Mouse (Mus musculus): ENCODE data around the gene Ubash3b. TPM values are rescaled to one million over a fixed set of nuclear protein-coding genes. Genes with fewer than 3 reads are reported as not detected.

Gene Ubash3b
- polyA plus RNA-seq, 1 experiment from 2014 or later: 8.1 TPM

DNA sequence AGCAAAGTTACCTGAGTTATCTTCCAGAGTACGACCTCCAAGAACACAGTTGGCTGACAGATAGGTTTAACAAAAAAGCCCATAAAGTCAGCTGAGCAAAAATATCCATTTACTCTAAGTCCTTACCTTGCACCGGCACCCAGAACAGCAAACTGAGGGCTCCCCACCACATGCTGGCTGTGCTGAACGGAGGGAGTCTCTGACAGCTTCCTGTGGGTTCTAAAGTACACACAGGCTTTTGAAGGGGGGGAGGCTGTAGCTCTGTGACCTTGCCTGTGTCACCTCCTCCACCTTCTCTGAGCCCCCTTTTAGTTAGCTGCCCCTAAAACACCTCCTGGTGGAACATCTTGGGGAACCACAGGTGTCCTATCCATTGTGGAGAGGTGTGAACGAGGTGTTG is 157.1 kb downstream of the Ubash3b start, which contains the start of gene Crtam:
Gene Crtam (minus strand): TSS at position 214 of the 400 bp plus-strand sequence.
- Histone ChIP-seq H3K4me2 (replicated peaks) (no peak within 1 kb of the TSS), H3K27ac (replicated peaks) (no peak within 1 kb of the TSS), H3K27me3 (no peaks in the 10 kb centered on the region), H3K9me3 (no peaks in the 10 kb centered on the region), H3K36me3 (no peaks in the 10 kb centered on the region), H3K9ac (replicated peaks) (no peak within 1 kb of the TSS), H3K4me3 (no peak within 1 kb of the TSS), H3K4me1 (peaks cover 8% of the 10 kb centered on the region; the same call in 1 of the 2 replicates)
- WGBS: 81% methylated on average over 4 of the region's 4 CpGs
- ATAC-seq (ENCODE audit: low FRiP score, low read depth): no peak

DNA sequence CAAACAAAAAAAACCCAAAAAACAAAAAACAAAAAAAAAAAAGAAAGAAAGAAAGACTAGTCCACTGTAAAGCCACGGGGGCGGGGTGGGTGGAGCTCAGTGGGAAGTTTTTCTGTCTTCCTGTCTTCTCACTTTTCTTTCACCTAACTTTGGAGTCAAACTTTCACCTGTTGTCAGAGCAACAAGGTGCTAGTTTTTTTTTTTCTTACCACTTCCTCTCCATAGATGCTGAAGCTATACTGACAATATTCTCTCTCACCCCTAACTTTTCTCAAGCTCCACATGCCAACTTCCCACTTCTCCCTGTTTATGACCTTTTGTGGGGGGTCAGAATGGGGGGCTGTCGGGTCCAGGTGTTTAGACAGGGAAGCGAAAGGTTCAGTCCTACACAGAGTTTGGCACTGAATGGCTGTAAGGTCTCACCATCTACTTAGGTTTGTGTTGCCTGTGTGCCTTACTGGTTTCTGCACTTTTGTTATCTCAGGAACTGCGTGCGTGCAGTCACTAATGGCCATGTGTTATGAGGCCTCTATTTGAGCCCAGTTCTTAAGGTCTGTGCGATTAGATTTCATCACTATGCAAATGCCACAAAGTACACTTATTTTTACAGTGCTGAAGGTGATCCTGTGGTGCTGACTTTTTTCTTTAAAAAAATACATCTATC is 164.2 kb downstream of the Ubash3b start:
- Histone ChIP-seq H3K27me3 (no peaks in the 10 kb centered on the region), H3K36me3 (no peaks in the 10 kb centered on the region), H3K9me3 (no peaks in the 10 kb centered on the region), H3K9ac (replicated peaks) (no peak overlapping the region), H3K27ac (replicated peaks) (no peak overlapping the region), H3K4me2 (replicated peaks) (no peak overlapping the region), H3K4me3 (no peak overlapping the region), H3K4me1 (peaks cover 5% of the 10 kb centered on the region; the same call in 1 of the 2 replicates)
- 86% methylated on average over 7 of the region's 7 CpGs for WGBS
- no peak for ATAC-seq (ENCODE audit: low FRiP score, low read depth)

DNA sequence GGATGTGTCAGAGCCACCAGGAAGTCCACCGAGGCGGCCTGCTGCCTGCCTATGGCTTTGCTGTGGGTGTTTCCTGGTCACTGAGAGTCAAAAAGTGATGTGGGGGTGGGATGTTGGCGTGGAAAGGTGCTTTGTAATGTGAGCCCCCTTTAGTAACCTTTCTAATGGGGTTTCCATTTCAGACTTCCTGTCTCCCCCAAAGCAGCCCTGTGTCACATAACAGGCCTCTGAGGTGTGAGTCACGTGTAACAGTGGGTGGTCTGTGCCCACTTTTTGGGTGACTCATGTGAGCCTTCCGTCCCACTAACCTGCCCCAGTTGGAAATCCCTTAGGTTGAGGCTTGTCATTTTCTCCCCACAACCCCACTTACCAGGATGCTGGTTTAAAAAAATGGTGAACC is 167.4 kb downstream of the Ubash3b start:
- Histone ChIP-seq H3K27ac (replicated peaks) (no peak overlapping the region), H3K36me3 (no peaks in the 10 kb centered on the region), H3K4me2 (replicated peaks) (no peak overlapping the region), H3K4me1 (peaks cover 4% of the 10 kb centered on the region; the same call in 1 of the 2 replicates), H3K27me3 (no peaks in the 10 kb centered on the region), H3K9me3 (no peaks in the 10 kb centered on the region), H3K4me3 (no peak overlapping the region), H3K9ac (replicated peaks) (no peak overlapping the region)
- 85% methylated on average over 5 of the region's 5 CpGs for WGBS
- ATAC-seq (ENCODE audit: low FRiP score, low read depth): no peak

- no peaks in the 10 kb centered on the region for H3K36me3 ChIP-seq
- no peak overlapping the region for H3K4me2 ChIP-seq (replicated peaks)
- 92% methylated on average over 6 of the region's 6 CpGs for WGBS
- no peak for ATAC-seq (ENCODE audit: low FRiP score, low read depth)
- no peak overlapping the region for H3K27ac ChIP-seq (replicated peaks)
- H3K4me1 ChIP-seq: peaks cover 4% of the 10 kb centered on the region; the same call in 1 of the 2 replicates
- peaks cover 4% of the 10 kb centered on the region; the same call in 1 of the 2 replicates for H3K27me3 ChIP-seq
- H3K9me3 ChIP-seq: no peaks in the 10 kb centered on the region
- H3K9ac ChIP-seq (replicated peaks): no peak overlapping the region
- no peak overlapping the region for H3K4me3 ChIP-seq
Observed at GRCm38 (mm10) chr9:40991511-40991910, 170.0 kb downstream of the Ubash3b start.

GRCm38 (mm10) chr9:40989940-40990588 is 171.4 kb downstream of the Ubash3b start:
- H3K4me2 ChIP-seq (replicated peaks): no peak overlapping the region
- H3K9me3 ChIP-seq: no peaks in the 10 kb centered on the region
- 0 out of 2 replicates have a peak, but pooled peaks have one; percentile 70 for ATAC-seq (ENCODE audit: low FRiP score, low read depth)
- 41% methylated on average over 4 of the region's 4 CpGs for WGBS
- 0 out of 2 replicates have a peak overlapping the region, but pooled peaks have one; percentile 39 for H3K27ac ChIP-seq (replicated peaks)
- no peak overlapping the region for H3K4me3 ChIP-seq
- no peaks in the 10 kb centered on the region for H3K36me3 ChIP-seq
- peaks cover 4% of the 10 kb centered on the region; the same call in 1 of the 2 replicates for H3K4me1 ChIP-seq
- peaks cover 4% of the 10 kb centered on the region; the same call in 1 of the 2 replicates for H3K27me3 ChIP-seq
- H3K9ac ChIP-seq (replicated peaks): no peak overlapping the region

DNA sequence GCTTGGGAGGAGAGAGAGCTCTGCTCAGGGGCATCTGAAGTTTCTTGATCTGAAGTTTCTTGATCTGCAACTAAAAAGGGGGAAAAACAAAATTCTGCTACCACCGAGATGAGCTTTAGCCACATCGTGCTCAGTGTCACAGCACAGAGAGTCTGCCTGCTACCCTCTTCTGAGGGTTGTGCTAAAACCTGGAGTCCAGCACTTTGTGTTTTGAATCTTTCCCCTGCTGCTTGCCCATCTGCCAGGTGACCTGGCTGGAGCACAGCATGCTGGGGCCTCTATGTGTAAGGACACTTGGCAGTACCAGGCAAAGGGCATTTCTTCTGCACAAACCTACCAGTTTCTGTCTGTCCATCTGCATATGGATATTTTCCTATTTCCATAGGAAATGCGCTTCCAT is 177.2 kb downstream of the Ubash3b start:
- no peak for ATAC-seq (ENCODE audit: low FRiP score, low read depth)
- Histone ChIP-seq H3K27me3 (peaks cover 7% of the 10 kb centered on the region; the same call in 1 of the 2 replicates), H3K9ac (replicated peaks) (no peak overlapping the region), H3K9me3 (no peaks in the 10 kb centered on the region), H3K4me3 (no peak overlapping the region), H3K36me3 (no peaks in the 10 kb centered on the region), H3K4me1 (no peaks in the 10 kb centered on the region), H3K4me2 (replicated peaks) (no peak overlapping the region), H3K27ac (replicated peaks) (no peak overlapping the region)
- WGBS: 69% methylated on average over 3 of the region's 3 CpGs

DNA sequence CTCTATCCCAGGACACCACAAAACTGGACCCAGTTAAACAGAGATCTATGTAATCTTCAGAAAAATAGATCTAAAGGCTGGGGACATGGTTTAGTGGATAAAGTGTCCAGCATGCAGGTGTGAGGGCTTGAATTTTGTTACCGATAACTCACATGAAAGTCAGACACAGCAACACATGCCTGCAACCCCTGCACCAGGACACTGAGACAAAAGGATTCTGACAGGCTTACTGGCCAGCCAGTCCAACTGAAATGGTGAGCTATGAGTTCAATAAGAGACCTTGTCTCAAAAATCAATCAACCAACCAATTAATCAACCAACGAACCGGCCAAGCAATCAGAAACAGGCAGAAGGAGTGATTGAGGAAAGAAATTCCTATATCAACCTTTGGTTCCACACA is 177.7 kb downstream of the Ubash3b start:
- Histone ChIP-seq H3K4me2 (replicated peaks) (no peak overlapping the region), H3K4me3 (no peak overlapping the region), H3K36me3 (no peaks in the 10 kb centered on the region), H3K4me1 (no peaks in the 10 kb centered on the region), H3K27ac (replicated peaks) (no peak overlapping the region), H3K9ac (replicated peaks) (no peak overlapping the region), H3K27me3 (peaks cover 7% of the 10 kb centered on the region; the same call in 1 of the 2 replicates), H3K9me3 (no peaks in the 10 kb centered on the region)
- WGBS: 90% methylated on average over 3 of the region's 3 CpGs
- ATAC-seq (ENCODE audit: low FRiP score, low read depth): no peak

DNA sequence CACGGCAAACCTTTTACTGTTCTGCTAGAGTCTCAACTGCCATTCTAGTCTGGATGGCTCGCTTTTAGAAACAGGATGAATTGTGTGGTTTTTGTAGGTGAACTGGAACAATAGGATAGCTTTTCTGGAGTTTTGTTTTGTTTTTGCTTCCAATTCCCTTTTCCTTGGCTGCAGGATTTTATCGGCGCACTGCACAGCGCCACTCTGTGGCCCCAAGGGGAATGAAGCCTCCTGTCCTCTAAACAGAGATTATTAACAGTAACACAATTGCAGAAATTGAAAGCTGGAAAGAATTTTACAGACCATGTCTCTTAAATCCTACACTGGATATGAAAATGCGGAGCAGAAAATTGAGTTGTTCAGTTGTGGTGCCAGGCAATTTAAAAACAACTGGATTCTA is 179.0 kb downstream of the Ubash3b start:
- Histone ChIP-seq H3K9ac (replicated peaks) (no peak overlapping the region), H3K9me3 (no peaks in the 10 kb centered on the region), H3K27ac (replicated peaks) (no peak overlapping the region), H3K36me3 (no peaks in the 10 kb centered on the region), H3K4me2 (replicated peaks) (no peak overlapping the region), H3K4me3 (no peak overlapping the region), H3K4me1 (no peaks in the 10 kb centered on the region), H3K27me3 (peaks cover 4% of the 10 kb centered on the region; the same call in 1 of the 2 replicates)
- ATAC-seq (ENCODE audit: low FRiP score, low read depth): no peak
- 31% methylated on average over 6 of the region's 6 CpGs for WGBS

DNA sequence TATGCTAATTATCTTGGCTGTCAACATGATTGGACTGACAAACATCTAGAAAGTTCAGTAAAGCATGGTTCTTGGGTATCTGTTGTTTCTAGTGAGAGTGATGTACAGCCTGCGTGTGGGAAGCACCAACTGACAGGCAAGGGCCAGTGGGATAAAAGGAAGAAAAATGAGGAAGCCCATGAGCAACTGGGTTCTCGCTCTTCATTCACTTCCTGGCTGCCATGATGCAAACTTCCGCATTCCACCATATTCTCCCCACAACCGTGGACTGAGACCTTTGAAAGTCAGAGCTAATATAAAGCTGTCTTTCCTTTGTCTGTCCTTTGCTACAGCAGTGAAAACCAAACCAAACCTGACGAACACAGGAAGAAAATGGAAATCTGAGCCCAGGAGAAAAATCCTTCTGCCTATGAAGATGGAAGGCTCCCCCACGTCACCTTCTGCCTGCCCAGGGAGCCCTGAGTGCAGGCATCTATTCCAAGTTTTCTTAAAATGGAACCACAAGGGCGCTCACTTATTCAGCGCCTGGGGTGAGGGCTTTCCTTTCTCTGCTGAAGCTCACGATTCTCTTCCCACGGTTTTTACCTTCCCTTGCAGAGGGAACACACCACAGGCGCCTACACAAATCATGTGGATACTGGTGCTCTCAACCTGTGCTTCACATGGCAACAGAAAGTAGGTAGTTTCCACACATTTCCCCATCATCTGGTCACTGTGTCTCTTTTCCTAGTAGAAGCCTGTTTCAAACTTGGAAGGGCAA is 187.3 kb downstream of the Ubash3b start:
- H3K9ac ChIP-seq (replicated peaks): no peak overlapping the region
- H3K4me3 ChIP-seq: no peak overlapping the region
- no peaks in the 10 kb centered on the region for H3K36me3 ChIP-seq
- WGBS: 81% methylated on average over 11 of the region's 11 CpGs
- H3K4me1 ChIP-seq: no peaks in the 10 kb centered on the region
- no peak for ATAC-seq (ENCODE audit: low FRiP score, low read depth)
- H3K27ac ChIP-seq (replicated peaks): no peak overlapping the region
- peaks cover 6% of the 10 kb centered on the region; the same call in 1 of the 2 replicates for H3K27me3 ChIP-seq
- no peaks in the 10 kb centered on the region for H3K9me3 ChIP-seq
- no peak overlapping the region for H3K4me2 ChIP-seq (replicated peaks)

DNA sequence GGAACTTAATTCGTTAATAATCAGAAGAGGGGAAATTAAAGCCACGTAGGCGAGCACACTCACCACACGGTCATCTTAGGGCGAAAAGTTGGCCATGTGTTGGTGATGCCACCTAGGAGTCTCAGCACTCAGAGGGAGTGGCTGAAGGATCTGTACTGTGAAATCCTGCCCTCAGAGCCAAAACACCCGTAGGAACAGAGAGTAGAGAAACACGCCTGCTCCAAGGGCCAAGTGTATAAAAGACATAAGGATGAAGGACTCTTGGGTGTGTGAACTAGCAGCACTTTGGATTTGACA is 197.1 kb downstream of the Ubash3b start:
- Histone ChIP-seq H3K9ac (replicated peaks) (peak overlapping the region; percentile 72), H3K36me3 (no peaks in the 10 kb centered on the region), H3K9me3 (no peaks in the 10 kb centered on the region), H3K27ac (replicated peaks) (0 out of 2 replicates have a peak overlapping the region, but pooled peaks have one; percentile 36), H3K4me3 (peak overlapping the region; percentile 60), H3K4me2 (replicated peaks) (peak overlapping the region; percentile 96), H3K27me3 (peaks cover 46% of the 10 kb centered on the region), H3K4me1 (peaks cover 12% of the 10 kb centered on the region)
- WGBS: 11% methylated on average over 7 of the region's 7 CpGs
- ATAC-seq (ENCODE audit: low FRiP score, low read depth): no peak

DNA sequence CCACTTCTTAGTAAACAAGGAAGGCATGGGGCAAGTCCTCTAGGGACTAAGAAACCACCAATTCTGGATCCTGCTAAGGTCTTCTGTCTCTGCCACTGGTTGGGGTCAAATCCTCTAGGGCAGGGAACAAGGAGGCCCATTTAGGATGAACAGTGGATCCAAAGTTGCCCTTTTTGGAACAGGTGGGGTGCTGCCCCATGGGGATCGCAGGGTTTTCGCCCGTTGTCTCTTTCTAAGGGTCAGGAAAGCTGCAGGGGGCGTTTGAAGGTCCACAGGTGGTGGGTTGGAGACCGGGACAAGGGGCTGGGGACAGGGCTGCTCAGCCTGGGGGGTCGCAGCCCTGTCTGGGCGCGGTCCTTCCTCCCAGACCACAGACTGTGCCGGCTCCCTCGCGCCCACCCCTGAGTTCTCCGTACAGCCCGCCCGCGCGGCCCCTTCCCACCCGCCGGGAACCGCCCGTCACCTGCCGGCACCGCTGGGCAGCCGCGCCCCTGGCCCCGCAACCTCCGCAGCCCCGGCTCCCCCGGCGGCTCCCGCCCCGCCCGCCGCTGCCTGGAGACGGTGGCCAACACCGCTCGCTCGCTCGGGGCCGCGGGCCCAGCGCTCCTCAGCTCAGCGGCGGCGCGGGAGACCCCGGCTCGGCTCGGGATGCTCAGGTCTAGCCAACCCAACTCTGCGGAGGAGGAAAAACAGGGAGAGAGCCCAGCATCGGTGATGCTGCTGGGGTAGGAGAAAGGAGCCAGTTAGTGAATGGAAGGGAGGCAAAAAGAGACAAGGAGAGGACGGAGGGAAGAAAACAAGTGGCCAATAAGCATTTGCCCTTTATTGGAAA is 197.7 kb downstream of the Ubash3b start, which contains the start of gene Jhy:
Gene Jhy (minus strand): TSS at position 533 of the 832 bp plus-strand sequence.
- no peaks in the 10 kb centered on the region for H3K9me3 ChIP-seq
- H3K4me1 ChIP-seq: peaks cover 12% of the 10 kb centered on the region
- H3K4me2 ChIP-seq (replicated peaks): peak within 1 kb of the TSS; percentile 96
- H3K9ac ChIP-seq (replicated peaks): peak within 1 kb of the TSS; percentile 72
- peaks cover 46% of the 10 kb centered on the region for H3K27me3 ChIP-seq
- peak; percentile 80 for ATAC-seq (ENCODE audit: low FRiP score, low read depth)
- peak within 1 kb of the TSS; percentile 60 for H3K4me3 ChIP-seq
- peak within 1 kb of the TSS; percentile 36; the same call in 1 of the 2 replicates for H3K27ac ChIP-seq (replicated peaks)
- under 1% methylated on average over 38 of the region's 51 CpGs for WGBS
- no peaks in the 10 kb centered on the region for H3K36me3 ChIP-seq

Data from midbrain, embryonic 12.5 days (tissue).